Mouse (Mus musculus): Measurements from ENCODE around the gene Zbed5.

The Zbed5 gene

GRCm38 (mm10) chr5:129895198-129896088 is at the start of gene Zbed5:
Gene Zbed5 (plus strand): TSS chr5:129895723.
- ChIA-PET POLR2A (interaction anchor here (0.5 to 5.5 kb wide), 25 partner anchors 8 to 989 kb away, joined by 3 to 107 read pairs (median 5); partner anchors contain the start of genes Chchd2 (in 4 of the 4), Nupr1l (in 1 of the 4), Psph (in 1 of the 4) and Sumf2 (in 1 of the 4)), CTCF (interaction anchor here in 2 of 4 experiments (1.0 to 1.1 kb wide), 2 partner anchors 27 to 31 kb away, joined by 3 to 4 read pairs; no protein-coding TSS in a partner anchor)

GRCm38 (mm10) chr5:129846752-129847557 is 48.6 kb upstream of the Zbed5 start, which contains the start of gene Sumf2:
Gene Sumf2 (plus strand): TSS chr5:129846986.
- CTCF ChIA-PET, result interaction anchor here in 3 of 4 experiments (0.5 to 1.7 kb wide), 18 partner anchors 8 to 1944 kb away, joined by 3 to 7 read pairs (median 4); partner anchors contain the start of gene Psph (in 1 of the 3)
- POLR2A ChIA-PET, result interaction anchor here (0.5 to 12.9 kb wide), 73 partner anchors 8 to 1809 kb away, joined by 3 to 395 read pairs (median 5); partner anchors contain the start of genes Psph (in 4 of the 4), Chchd2 (in 3 of the 4), Gusb (in 1 of the 4) and Nipsnap2 (in 1 of the 4)

- ChIA-PET CTCF (interaction anchor here in 2 of 4 experiments (0.9 to 1.7 kb wide), 6 partner anchors 8 to 123 kb away, joined by 3 to 7 read pairs (median 6); no protein-coding TSS in a partner anchor), POLR2A (interaction anchor here (0.5 to 12.9 kb wide), 47 partner anchors 8 to 1810 kb away, joined by 3 to 395 read pairs (median 8); partner anchors contain the start of genes Psph (in 4 of the 4), Chchd2 (in 3 of the 4), Nipsnap2 (in 1 of the 4) and Zbed5 (in 1 of the 4))
These were observed 48.0 kb upstream of the Zbed5 start for GRCm38 (mm10) chr5:129847558-129847820.

- ChIA-PET POLR2A (interaction anchor here (0.5 to 12.9 kb wide), 24 partner anchors 8 to 401 kb away, joined by 3 to 395 read pairs (median 6); partner anchors contain the start of genes Chchd2 (in 3 of the 4), Sumf2 (in 3 of the 4), Psph (in 2 of the 4) and Zbed5 (in 1 of the 4)), CTCF (interaction anchor here (0.5 to 2.3 kb wide), 16 partner anchors 8 to 143 kb away, joined by 3 to 9 read pairs (median 4); partner anchors contain the start of genes Psph (in 2 of the 4) and Sumf2 (in 2 of the 4))
These were observed 40.4 kb upstream of the Zbed5 start for GRCm38 (mm10) chr5:129855163-129855562.

- CTCF ChIA-PET, result interaction anchor here in 3 of 4 experiments (0.6 to 2.3 kb wide), 6 partner anchors 8 to 356 kb away, joined by 3 to 9 read pairs (median 5); partner anchors contain the start of gene Sumf2 (in 1 of the 3)
- POLR2A ChIA-PET, result interaction anchor here in 2 of 4 experiments (0.7 to 12.9 kb wide), 13 partner anchors 8 to 96 kb away, joined by 3 to 395 read pairs (median 12); partner anchors contain the start of genes Chchd2 (in 2 of the 2), Psph (in 2 of the 2) and Sumf2 (in 2 of the 2)
These were observed 39.1 kb upstream of the Zbed5 start for GRCm38 (mm10) chr5:129856414-129856813.

- POLR2A ChIA-PET, result interaction anchor here in 3 of 4 experiments (0.5 to 7.5 kb wide), 21 partner anchors 9 to 555 kb away, joined by 3 to 107 read pairs (median 5); partner anchors contain the start of genes Chchd2 (in 3 of the 3), Sumf2 (in 3 of the 3) and Psph (in 2 of the 3)
- CTCF ChIA-PET, result interaction anchor here in 3 of 4 experiments (0.6 to 2.1 kb wide), 5 partner anchors 10 to 138 kb away, joined by 3 to 5 read pairs (median 3); no protein-coding TSS in a partner anchor
These were observed 33.2 kb upstream of the Zbed5 start for GRCm38 (mm10) chr5:129862325-129862724.

- ChIA-PET POLR2A (interaction anchor here (0.6 to 7.5 kb wide), 28 partner anchors 9 to 392 kb away, joined by 3 to 107 read pairs (median 4); partner anchors contain the start of genes Sumf2 (in 4 of the 4), Chchd2 (in 3 of the 4) and Psph (in 2 of the 4)), CTCF (interaction anchor here (0.5 to 2.5 kb wide), 27 partner anchors 8 to 1264 kb away, joined by 3 to 24 read pairs (median 4); partner anchors contain the start of genes Chchd2 (in 2 of the 4), Sumf2 (in 2 of the 4) and Zbed5 (in 1 of the 4))
These were observed 31.1 kb upstream of the Zbed5 start for GRCm38 (mm10) chr5:129864467-129864866.

GRCm38 (mm10) chr5:129865841-129866240 is 29.7 kb upstream of the Zbed5 start:
- ChIA-PET POLR2A (interaction anchor here in 3 of 4 experiments (0.7 to 7.5 kb wide), 11 partner anchors 10 to 77 kb away, joined by 3 to 107 read pairs (median 12); partner anchors contain the start of genes Chchd2 (in 3 of the 3) and Sumf2 (in 2 of the 3)), CTCF (interaction anchor here in 2 of 4 experiments (0.6 to 1.0 kb wide), 4 partner anchors 9 to 172 kb away, joined by 3 to 6 read pairs (median 4); no protein-coding TSS in a partner anchor)

GRCm38 (mm10) chr5:129869238-129869995 is 26.1 kb upstream of the Zbed5 start:
- POLR2A ChIA-PET, result interaction anchor here (0.6 to 13.6 kb wide), 25 partner anchors 8 to 586 kb away, joined by 3 to 164 read pairs (median 4); partner anchors contain the start of genes Sumf2 (in 4 of the 4), Chchd2 (in 3 of the 4), Nipsnap2 (in 1 of the 4) and Psph (in 1 of the 4)

GRCm38 (mm10) chr5:129871238-129871637 is 24.3 kb upstream of the Zbed5 start:
- ChIA-PET POLR2A (interaction anchor here in 3 of 4 experiments (1.0 to 13.6 kb wide), 5 partner anchors 9 to 21 kb away, joined by 3 to 164 read pairs (median 5); partner anchors contain the start of genes Chchd2 (in 2 of the 3) and Sumf2 (in 1 of the 3)), CTCF (no interaction called here)

More at GRCm38 (mm10) chr5:129869238-129869995, 26.1 kb upstream of the Zbed5 start:
- CTCF ChIA-PET, result interaction anchor here in 2 of 4 experiments (0.5 to 1.0 kb wide), 2 partner anchors 144 to 147 kb away, joined by 3 to 6 read pairs; partner anchors contain the start of gene Nipsnap2 (in 1 of the 2)

GRCm38 (mm10) chr5:129873942-129874341 is 21.6 kb upstream of the Zbed5 start:
- POLR2A ChIA-PET, result interaction anchor here (0.6 to 13.6 kb wide), 26 partner anchors 9 to 95 kb away, joined by 3 to 164 read pairs (median 7); partner anchors contain the start of genes Chchd2 (in 4 of the 4), Psph (in 2 of the 4), Sumf2 (in 2 of the 4) and Zbed5 (in 2 of the 4)
- CTCF ChIA-PET, result interaction anchor here in 3 of 4 experiments (1.0 to 3.6 kb wide), 7 partner anchors 9 to 95 kb away, joined by 3 to 24 read pairs (median 4); no protein-coding TSS in a partner anchor

GRCm38 (mm10) chr5:129875098-129875497 is 20.4 kb upstream of the Zbed5 start:
- POLR2A ChIA-PET, result interaction anchor here (0.7 to 13.6 kb wide), 23 partner anchors 10 to 385 kb away, joined by 3 to 164 read pairs (median 7); partner anchors contain the start of genes Chchd2 (in 3 of the 4), Sumf2 (in 2 of the 4), Zbed5 (in 2 of the 4) and Psph (in 1 of the 4)
- CTCF ChIA-PET, result interaction anchor here in 3 of 4 experiments (0.7 to 3.6 kb wide), 9 partner anchors 9 to 812 kb away, joined by 3 to 24 read pairs (median 5); no protein-coding TSS in a partner anchor

GRCm38 (mm10) chr5:129877731-129878455 is 17.6 kb upstream of the Zbed5 start:
- ChIA-PET CTCF (interaction anchor here in 3 of 4 experiments (0.7 to 2.8 kb wide), 4 partner anchors 13 to 783 kb away, joined by 3 to 6 read pairs (median 4); partner anchors contain the start of gene Sumf2 (in 1 of the 3)), POLR2A (interaction anchor here (0.6 to 13.6 kb wide), 15 partner anchors 8 to 105 kb away, joined by 3 to 164 read pairs (median 8); partner anchors contain the start of genes Chchd2 (in 4 of the 4), Sumf2 (in 2 of the 4) and Psph (in 1 of the 4))

GRCm38 (mm10) chr5:129878946-129879345 is 16.6 kb upstream of the Zbed5 start:
- CTCF ChIA-PET, result interaction anchor here in 1 of 4 experiments (0.7 kb wide), 1 partner anchor 882 kb away, joined by 4 read pairs; no protein-coding TSS in a partner anchor
- POLR2A ChIA-PET, result interaction anchor here in 3 of 4 experiments (1.0 to 13.6 kb wide), 6 partner anchors 8 to 32 kb away, joined by 3 to 164 read pairs (median 99); partner anchors contain the start of genes Chchd2 (in 2 of the 3) and Sumf2 (in 2 of the 3)
